Mouse (Mus musculus): Measurements from ENCODE around the gene Dner. TPM values are rescaled to one million over a fixed set of nuclear protein-coding genes. Genes with fewer than 3 reads are reported as not detected.

The Dner gene
- polyA plus RNA-seq, 1 experiment: not detected

GRCm38 (mm10) chr1:84479976-84480375, 216.0 kb downstream of the Dner start:
- no peaks in the 10 kb centered on the region for H3K4me1 ChIP-seq
- no peak overlapping the region for H3K4me3 ChIP-seq (replicated peaks)
- H3K9me3 ChIP-seq: peaks cover 19% of the 10 kb centered on the region
- no peak for TF ChIP-seq FLI1 (IDR thresholded peaks at IDR 0.05; ENCODE audit: low read length)
- no peak for TF ChIP-seq GATA1 (IDR thresholded peaks at IDR 0.05; ENCODE audit: borderline replicate concordance, low read length)
- no peaks in the 10 kb centered on the region for H3K36me3 ChIP-seq (replicated peaks; ENCODE audit: low read length)
- no peaks in the 10 kb centered on the region for H3K27me3 ChIP-seq (replicated peaks)

- H3K9me3 ChIP-seq: peaks cover 19% of the 10 kb centered on the region
- H3K27me3 ChIP-seq (replicated peaks): no peaks in the 10 kb centered on the region
- no peaks in the 10 kb centered on the region for H3K36me3 ChIP-seq (replicated peaks; ENCODE audit: low read length)
- no peak for TF ChIP-seq GATA1 (IDR thresholded peaks at IDR 0.05; ENCODE audit: borderline replicate concordance, low read length)
- TF ChIP-seq FLI1 (IDR thresholded peaks at IDR 0.05; ENCODE audit: low read length): no peak
- no peak overlapping the region for H3K4me3 ChIP-seq (replicated peaks)
- H3K4me1 ChIP-seq: no peaks in the 10 kb centered on the region
Observed at GRCm38 (mm10) chr1:84474274-84474673, 221.7 kb downstream of the Dner start.

GRCm38 (mm10) chr1:84472260-84472659, 223.8 kb downstream of the Dner start:
- no peaks in the 10 kb centered on the region for H3K4me1 ChIP-seq
- H3K27me3 ChIP-seq (replicated peaks): no peaks in the 10 kb centered on the region

GRCm38 (mm10) chr1:84470342-84470741, 225.7 kb downstream of the Dner start:
- Histone ChIP-seq H3K9me3 (peaks cover 18% of the 10 kb centered on the region), H3K27me3 (replicated peaks) (no peaks in the 10 kb centered on the region)
- no peak for TF ChIP-seq FLI1 (IDR thresholded peaks at IDR 0.05; ENCODE audit: low read length)
- TF ChIP-seq GATA1 (IDR thresholded peaks at IDR 0.05; ENCODE audit: borderline replicate concordance, low read length): no peak

More at GRCm38 (mm10) chr1:84472260-84472659, 223.8 kb downstream of the Dner start:
- H3K4me3 ChIP-seq (replicated peaks): no peak overlapping the region
- TF ChIP-seq GATA1 (IDR thresholded peaks at IDR 0.05; ENCODE audit: borderline replicate concordance, low read length): no peak
- no peak for TF ChIP-seq FLI1 (IDR thresholded peaks at IDR 0.05; ENCODE audit: low read length)
- peaks cover 12% of the 10 kb centered on the region for H3K9me3 ChIP-seq
- H3K36me3 ChIP-seq (replicated peaks; ENCODE audit: low read length): no peaks in the 10 kb centered on the region

GRCm38 (mm10) chr1:84467664-84468063, 228.4 kb downstream of the Dner start:
- TF ChIP-seq GATA1 (IDR thresholded peaks at IDR 0.05; ENCODE audit: borderline replicate concordance, low read length) (no peak), FLI1 (IDR thresholded peaks at IDR 0.05; ENCODE audit: low read length) (no peak)
- Histone ChIP-seq H3K4me1 (no peaks in the 10 kb centered on the region), H3K9me3 (peaks cover 15% of the 10 kb centered on the region), H3K4me3 (replicated peaks) (no peak overlapping the region), H3K27me3 (replicated peaks) (no peaks in the 10 kb centered on the region), H3K36me3 (replicated peaks; ENCODE audit: low read length) (no peaks in the 10 kb centered on the region)

More at GRCm38 (mm10) chr1:84470342-84470741, 225.7 kb downstream of the Dner start:
- H3K36me3 ChIP-seq (replicated peaks; ENCODE audit: low read length): no peaks in the 10 kb centered on the region
- H3K4me3 ChIP-seq (replicated peaks): no peak overlapping the region
- no peaks in the 10 kb centered on the region for H3K4me1 ChIP-seq

GRCm38 (mm10) chr1:84464761-84465160, 231.3 kb downstream of the Dner start:
- TF ChIP-seq GATA1 (IDR thresholded peaks at IDR 0.05; ENCODE audit: borderline replicate concordance, low read length): no peak
- TF ChIP-seq FLI1 (IDR thresholded peaks at IDR 0.05; ENCODE audit: low read length): no peak
- Histone ChIP-seq H3K36me3 (replicated peaks; ENCODE audit: low read length) (no peaks in the 10 kb centered on the region), H3K9me3 (peaks cover 6% of the 10 kb centered on the region; the same call in 1 of the 2 replicates), H3K4me3 (replicated peaks) (no peak overlapping the region), H3K4me1 (no peaks in the 10 kb centered on the region), H3K27me3 (replicated peaks) (no peaks in the 10 kb centered on the region)

- no peak overlapping the region for H3K4me3 ChIP-seq (replicated peaks)
- TF ChIP-seq GATA1 (IDR thresholded peaks at IDR 0.05; ENCODE audit: borderline replicate concordance, low read length) (no peak), FLI1 (IDR thresholded peaks at IDR 0.05; ENCODE audit: low read length) (no peak)
- H3K27me3 ChIP-seq (replicated peaks): no peaks in the 10 kb centered on the region
- H3K36me3 ChIP-seq (replicated peaks; ENCODE audit: low read length): no peaks in the 10 kb centered on the region
- no peaks in the 10 kb centered on the region for H3K4me1 ChIP-seq
- peaks cover 6% of the 10 kb centered on the region; the same call in 1 of the 2 replicates for H3K9me3 ChIP-seq
Observed at GRCm38 (mm10) chr1:84463976-84464662, 231.9 kb downstream of the Dner start.

GRCm38 (mm10) chr1:84449566-84450278, 246.3 kb downstream of the Dner start:
- no peak overlapping the region for H3K4me3 ChIP-seq (replicated peaks)

GRCm38 (mm10) chr1:84443640-84444039, 252.4 kb downstream of the Dner start:
- H3K9me3 ChIP-seq: peaks cover 29% of the 10 kb centered on the region
- H3K4me3 ChIP-seq (replicated peaks): no peak overlapping the region
- no peak for TF ChIP-seq FLI1 (IDR thresholded peaks at IDR 0.05; ENCODE audit: low read length)
- TF ChIP-seq GATA1 (IDR thresholded peaks at IDR 0.05; ENCODE audit: borderline replicate concordance, low read length): no peak
- H3K4me1 ChIP-seq: no peaks in the 10 kb centered on the region
- no peaks in the 10 kb centered on the region for H3K36me3 ChIP-seq (replicated peaks; ENCODE audit: low read length)
- H3K27me3 ChIP-seq (replicated peaks): no peaks in the 10 kb centered on the region

More at GRCm38 (mm10) chr1:84449566-84450278, 246.3 kb downstream of the Dner start:
- TF ChIP-seq GATA1 (IDR thresholded peaks at IDR 0.05; ENCODE audit: borderline replicate concordance, low read length) (no peak), FLI1 (IDR thresholded peaks at IDR 0.05; ENCODE audit: low read length) (no peak)
- H3K36me3 ChIP-seq (replicated peaks; ENCODE audit: low read length): no peaks in the 10 kb centered on the region
- H3K4me1 ChIP-seq: no peaks in the 10 kb centered on the region
- H3K27me3 ChIP-seq (replicated peaks): no peaks in the 10 kb centered on the region
- peaks cover 12% of the 10 kb centered on the region for H3K9me3 ChIP-seq

- no peaks in the 10 kb centered on the region for H3K4me1 ChIP-seq
- H3K9me3 ChIP-seq: peaks cover 29% of the 10 kb centered on the region
- TF ChIP-seq GATA1 (IDR thresholded peaks at IDR 0.05; ENCODE audit: borderline replicate concordance, low read length) (no peak), FLI1 (IDR thresholded peaks at IDR 0.05; ENCODE audit: low read length) (no peak)
- H3K27me3 ChIP-seq (replicated peaks): no peaks in the 10 kb centered on the region
- peak overlapping the region; percentile 79 for H3K4me3 ChIP-seq (replicated peaks)
- H3K36me3 ChIP-seq (replicated peaks; ENCODE audit: low read length): no peaks in the 10 kb centered on the region
Observed at GRCm38 (mm10) chr1:84443050-84443449, 253.0 kb downstream of the Dner start.

Data from megakaryocyte, embryonic 14.5 days (primary cell).